Mouse (Mus musculus) heart, adult 8-10 months (tissue): ENCODE measurements at regions not wholly inside any gene's neighbourhood (a gene's known extent, or its start where the extent isn't known, plus 50 kb on each side); places are given as distances from the start of the nearest gene placed in this dataset.
"Not testable (repeated sequence)": the region's sequence is repeated elsewhere in the genome, so short reads cannot be mapped to it uniquely, and the experiment has no call there.

ENCODE experiments used
- DNase-seq: peaks from one replicate; pipeline ENCODE4 v3.0.0; 2022; ENCODE audit warnings: low spot score

DNA sequence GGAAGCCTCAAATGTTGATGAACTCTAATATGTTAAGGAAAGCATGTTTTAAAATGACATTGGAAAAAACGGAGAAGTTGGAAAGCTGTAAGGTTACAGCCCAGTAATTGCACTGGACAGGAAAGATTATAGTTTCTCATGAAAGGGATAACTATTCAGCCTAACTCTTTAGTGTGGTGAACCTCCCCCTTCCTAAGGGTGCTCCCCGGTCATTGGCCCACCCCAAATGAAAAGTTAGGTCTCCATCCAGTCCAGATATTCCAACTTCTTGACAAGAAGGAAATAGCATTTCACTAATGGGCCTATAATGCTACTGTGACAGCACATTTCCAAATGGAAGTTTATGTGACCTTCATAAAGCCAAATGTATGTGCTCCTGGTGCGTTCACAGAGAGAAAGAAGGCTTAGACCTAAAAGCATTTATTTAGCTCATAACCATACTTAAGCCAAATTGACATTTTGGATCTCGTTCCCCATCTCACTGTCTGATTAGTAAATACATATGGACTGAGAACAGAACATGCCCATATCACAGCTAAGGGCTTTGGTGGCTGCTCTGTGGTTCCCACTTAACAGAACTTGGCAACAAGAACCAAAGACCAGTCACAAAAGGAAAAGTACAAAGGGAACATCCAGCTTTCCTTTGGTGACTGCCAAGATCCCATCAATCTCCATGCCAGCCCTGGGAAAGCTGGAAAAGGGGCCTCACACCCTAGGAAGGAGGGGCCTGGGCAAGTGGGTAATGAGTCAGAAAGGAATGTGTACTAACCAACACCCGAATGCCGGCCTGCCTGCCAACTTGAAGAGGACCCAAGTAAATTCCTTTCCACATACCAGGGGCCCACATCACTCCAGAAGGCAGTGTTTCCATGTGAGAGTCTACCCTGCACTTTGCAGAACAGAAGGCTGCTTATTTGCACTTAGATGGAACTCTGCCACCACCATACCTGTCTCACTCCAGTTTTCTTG is 155.1 kb upstream of the Chst7 start:
- DNase-seq, result peak; percentile 3

DNA sequence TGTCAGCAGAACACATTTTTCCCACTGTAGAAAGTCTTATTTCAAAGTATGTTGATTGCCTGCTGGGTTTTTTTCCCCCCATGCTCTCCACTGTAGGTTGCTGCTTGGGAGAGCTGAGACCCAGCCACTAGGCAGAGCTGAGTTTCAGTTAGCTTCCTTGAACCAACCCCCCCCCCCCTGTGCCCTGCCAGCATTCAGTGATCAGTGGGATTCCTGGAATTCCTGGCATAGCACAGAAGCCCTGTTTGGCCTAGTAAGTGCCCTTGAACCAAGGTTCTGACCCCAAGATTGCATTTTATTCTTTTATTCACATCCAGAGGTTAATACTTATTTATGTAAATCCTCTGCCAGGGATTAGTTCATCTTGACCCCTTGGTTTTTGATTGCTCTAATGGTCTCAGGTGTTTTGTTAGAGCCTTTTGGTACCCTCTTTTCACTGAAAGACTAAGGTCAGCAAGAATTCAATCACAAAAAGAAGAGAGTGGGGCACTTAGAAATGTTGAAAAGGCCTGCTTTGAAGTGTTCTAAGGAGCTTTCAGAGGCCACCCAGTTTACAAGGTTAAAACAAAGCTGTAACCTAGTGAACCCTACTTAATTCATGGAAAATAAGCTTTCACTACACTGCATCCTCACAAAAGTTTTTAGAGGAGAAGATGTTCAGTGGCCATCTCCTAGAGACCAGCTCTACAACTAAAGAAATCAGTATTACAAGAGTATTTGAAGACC is 152.6 kb upstream of the Chst7 start:
- no peak for DNase-seq

DNA sequence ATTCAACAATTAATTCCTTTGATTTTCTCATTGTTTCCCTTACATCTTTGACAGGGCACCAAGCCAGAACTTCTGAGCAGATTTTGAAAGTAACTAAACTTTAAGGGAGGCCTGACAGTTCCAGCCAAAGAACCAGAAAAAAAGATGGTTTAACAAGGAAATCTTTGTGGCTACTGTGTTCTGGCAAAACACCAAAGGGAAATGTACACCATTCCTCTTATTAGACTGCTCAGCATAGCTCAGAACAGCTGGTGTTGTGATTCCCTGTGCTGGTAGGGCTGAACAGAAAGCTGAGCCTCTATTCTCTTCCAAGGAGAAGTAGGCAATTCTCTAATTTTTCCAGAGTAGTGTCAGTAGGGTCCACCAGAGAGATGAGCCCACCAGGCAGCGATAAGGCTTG is 142.4 kb upstream of the Chst7 start:
- DNase-seq, result no peak

DNA sequence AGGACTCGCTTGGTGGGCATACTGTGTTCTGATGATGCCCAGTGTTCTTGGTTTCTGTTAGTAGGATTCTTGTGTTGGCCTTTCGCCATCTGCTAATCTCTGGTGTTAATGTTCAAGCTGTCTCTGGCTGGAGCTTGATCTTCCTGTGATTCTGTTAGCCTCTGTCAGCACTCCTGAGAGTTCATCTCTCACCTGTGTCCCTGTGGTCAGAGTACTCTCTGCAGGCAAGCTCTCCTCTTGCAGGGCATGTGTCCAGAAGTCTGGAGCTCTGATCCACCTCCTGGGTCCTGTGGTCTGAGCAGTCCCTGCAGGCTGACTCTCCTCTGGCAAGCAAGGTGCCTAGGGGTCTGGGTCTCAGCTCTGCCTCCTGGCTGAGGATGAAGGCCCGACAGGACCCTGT is 130.0 kb upstream of the Chst7 start:
- DNase-seq, result not testable (repeated sequence)

DNA sequence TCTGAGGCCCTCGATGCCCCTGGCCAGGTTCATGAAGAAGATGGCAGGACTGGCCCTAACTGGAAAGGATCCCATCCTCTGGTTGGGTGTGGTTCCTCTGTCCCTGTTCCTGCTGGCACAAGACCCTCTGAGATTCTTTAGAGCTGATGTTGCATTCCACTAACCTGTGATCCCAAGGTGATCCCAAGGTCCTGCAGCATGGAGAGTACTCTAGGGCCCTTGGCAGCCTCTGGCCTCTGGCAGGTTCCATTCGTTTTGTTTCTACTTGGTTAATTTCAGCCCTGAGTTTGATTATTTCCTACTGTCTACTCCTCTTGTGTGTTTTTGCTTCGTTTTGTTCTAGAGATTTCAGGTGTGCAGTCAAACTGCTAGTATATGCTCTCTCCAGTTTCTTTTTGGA is 129.5 kb upstream of the Chst7 start:
- DNase-seq, result no peak

DNA sequence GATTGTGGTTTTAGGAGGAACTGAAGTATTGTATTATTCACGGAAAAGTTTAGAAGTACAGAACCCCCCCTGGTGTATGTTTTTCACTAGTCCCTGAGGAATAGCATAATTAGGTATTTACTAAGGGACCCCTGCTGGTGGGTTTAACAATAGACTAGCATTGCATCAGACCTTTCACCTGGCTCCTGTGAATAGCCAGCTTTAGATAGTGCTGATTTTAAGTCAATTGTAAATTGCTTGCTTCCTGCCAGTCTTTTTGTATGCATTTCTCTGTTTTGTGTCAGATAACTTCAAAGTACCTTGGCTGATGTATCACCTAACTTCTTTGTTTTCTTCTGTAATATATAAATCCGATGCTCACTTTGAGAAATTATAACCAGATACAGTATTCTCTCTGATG is 116.1 kb upstream of the Chst7 start:
- no peak for DNase-seq
